Mouse (Mus musculus) hindlimb bud, embryonic 11.5 days (tissue): ENCODE data around the gene Rcc1.
"Not testable (repeated sequence)": the region's sequence is repeated elsewhere in the genome, so short reads cannot be mapped to it uniquely, and the experiment has no call there.

Source experiments
- DNase-seq: peaks from one replicate; pipeline ENCODE4 v3.0.0-alpha.2; 2012; ENCODE audit warnings: low read depth, low spot score; ENCODE audit errors: extremely low spot score

Rcc1 gene

GRCm38 (mm10) chr4:132288840-132289239 is 64.6 kb downstream of the Rcc1 start:
- DNase-seq, result not testable (repeated sequence)
